Mouse (Mus musculus) CH12.LX (cell line): ENCODE measurements around the gene Baz2b.

ENCODE experiments used
- BHLHE40 ChIP-seq: IDR thresholded peaks from 2 replicates; pipeline ENCODE4 v1.6.1; 2011; ENCODE audit warnings: mild to moderate bottlenecking, low read depth, low read length, improper control_type of control experiment
- CHD1 ChIP-seq: IDR thresholded peaks from 2 replicates; pipeline ENCODE4 v1.6.1; 2012; ENCODE audit warnings: low read depth, low read length, improper control_type of control experiment, inconsistent platforms
- CTCF ChIP-seq, 2 experiments: IDR thresholded peaks in 1 of 2; conservative IDR thresholded peaks in 1 of 2; 2 replicates each; pipeline ENCODE4 v1.5.1; 2011 to 2012; ENCODE audit warnings: low read depth in 2 of 2, low read length in 2 of 2, improper control_type of control experiment in 1 of 2, inconsistent platforms in 1 of 2, mild to moderate bottlenecking in 1 of 2, moderate library complexity in 1 of 2
- E2F4 ChIP-seq: IDR thresholded peaks from 2 replicates; pipeline ENCODE4 v1.6.1; 2011; ENCODE audit warnings: low read depth, low read length, improper control_type of control experiment; ENCODE audit not compliant: insufficient replicate concordance
- JUND ChIP-seq: conservative IDR thresholded peaks from 2 replicates; pipeline ENCODE4 v1.6.1; 2011; ENCODE audit warnings: low read depth, low read length, improper control_type of control experiment
- MAX ChIP-seq: IDR thresholded peaks from 2 replicates; pipeline ENCODE4 v1.6.1; 2011; ENCODE audit warnings: low read length, improper control_type of control experiment
- MYC ChIP-seq: IDR thresholded peaks from 2 replicates; pipeline ENCODE4 v1.6.1; 2011; ENCODE audit warnings: low read depth, mild to moderate bottlenecking, improper control_type of control experiment, low read length
- POLR2A ChIP-seq: IDR thresholded peaks from 2 replicates; pipeline ENCODE4 v1.6.1; 2011; ENCODE audit warnings: low read depth, mild to moderate bottlenecking, improper control_type of control experiment, low read length
- TBP ChIP-seq: conservative IDR thresholded peaks from 2 replicates; pipeline ENCODE4 v1.6.1; 2011; ENCODE audit warnings: low read depth, low read length, improper control_type of control experiment
- TCF12 ChIP-seq: IDR thresholded peaks from 2 replicates; pipeline ENCODE4 v1.6.1; 2014; ENCODE audit warnings: low read depth, mild to moderate bottlenecking, inconsistent platforms, low read length, improper control_type of control experiment
- USF1 ChIP-seq: IDR thresholded peaks from 2 replicates; pipeline ENCODE4 v1.6.1; 2014; ENCODE audit warnings: low read depth, mild to moderate bottlenecking, inconsistent platforms, low read length, improper control_type of control experiment
- USF2 ChIP-seq: conservative IDR thresholded peaks from 2 replicates; pipeline ENCODE4 v1.6.1; 2011; ENCODE audit warnings: low read depth, low read length, improper control_type of control experiment
- ZMIZ1 ChIP-seq: IDR thresholded peaks from 2 replicates; pipeline ENCODE4 v1.6.1; 2012; ENCODE audit warnings: low read depth, mild to moderate bottlenecking, inconsistent platforms, low read length, improper control_type of control experiment

GRCm38 (mm10) chr2:60228470-60228869 lies 18.8 kb upstream of the Baz2b start:
- no peak for TF ChIP-seq POLR2A
- TF ChIP-seq MAX = no peak
- TF ChIP-seq CTCF (conservative IDR thresholded peaks at IDR 0.05 in 1 of 2, IDR thresholded peaks at IDR 0.05 in 1 of 2; ENCODE audit: low read depth in 2 of 2, low read length in 2 of 2) = no peak
- TF ChIP-seq USF1 = no peak
- no peak for TF ChIP-seq TCF12
- TF ChIP-seq BHLHE40 = no peak
- TF ChIP-seq ZMIZ1 = no peak
- no peak for TF ChIP-seq E2F4
- TF ChIP-seq USF2 = no peak
- no peak for TF ChIP-seq MYC
- no peak for TF ChIP-seq TBP
- TF ChIP-seq CHD1 = no peak
- no peak for TF ChIP-seq JUND
